Mouse (Mus musculus) hindbrain, embryonic 15.5 days (tissue): ENCODE results near the gene Blm. TPM values are rescaled to one million over a fixed set of nuclear protein-coding genes. Genes with fewer than 3 reads are reported as not detected.
"Not testable (repeated sequence)": the region's sequence is repeated elsewhere in the genome, so short reads cannot be mapped to it uniquely, and the experiment has no call there.

Source experiments
- ATAC-seq: fragments of 200-750 bp; cut with Nextera tagmentation; 2 replicates; pipeline ENCODE4 v1.8.0; 2017; ENCODE audit warnings: low read depth, moderate number of reproducible peaks, moderate TSS enrichment; ENCODE audit not compliant: low FRiP score
- H3K27ac ChIP-seq: fragments of 300-500 bp; sonication (generic); replicated peaks from 2 replicates; pipeline ENCODE4 v1.5.1; 2015; ENCODE audit warnings: mild to moderate bottlenecking, inconsistent platforms
- H3K27me3 ChIP-seq: fragments of 300-500 bp; sonication (generic); 2 replicates; pipeline ENCODE4 v1.6.1; 2015; ENCODE audit warnings: control low read depth, inconsistent platforms
- H3K36me3 ChIP-seq: fragments of 300-500 bp; sonication (generic); 2 replicates; pipeline ENCODE4 v1.6.1; 2015; ENCODE audit warnings: control low read depth, inconsistent platforms
- H3K4me1 ChIP-seq: fragments of 300-500 bp; sonication (generic); replicated peaks from 2 replicates; pipeline ENCODE4 v1.6.1; 2015; ENCODE audit warnings: control low read depth, inconsistent platforms
- H3K4me2 ChIP-seq: fragments of 300-500 bp; sonication (generic); 2 replicates; pipeline ENCODE4 v1.6.1; 2015; ENCODE audit warnings: moderate library complexity, mild to moderate bottlenecking, inconsistent platforms
- H3K4me3 ChIP-seq: fragments of 300-500 bp; sonication (generic); 2 replicates; pipeline ENCODE4 v1.5.1; 2015; ENCODE audit warnings: mild to moderate bottlenecking, inconsistent platforms
- H3K9ac ChIP-seq: fragments of 300-500 bp; sonication (generic); 2 replicates; pipeline ENCODE4 v1.6.1; 2015; ENCODE audit warnings: inconsistent platforms
- H3K9me3 ChIP-seq: fragments of 300-500 bp; sonication (generic); 2 replicates; pipeline ENCODE4 v1.6.1; 2016; ENCODE audit warnings: control low read depth, inconsistent platforms
- WGBS: fragments of 180-500 bp; shearing (Covaris S2); methylation state at CpG from one replicate; pipeline ENCODE4 v1.1.7; 2015; 5-methylcytosine and 5-hydroxymethylcytosine counted together
- polyA plus RNA-seq: library from polyadenylated mRNA; unstranded; fragments of >200 nt; fragmentation: Nextera tagmentation; extraction: Ambion mirVana; gene quantifications from 2 replicates; pipeline ENCODE4 v1.2.1, GENCODE M21; 2015

Blm gene
- polyA plus RNA-seq, 1 experiment from 2014 or later, result 9.0 TPM

GRCm38 (mm10) chr7:80526698-80527097 lies 8.2 kb downstream of the Blm start:
- Histone ChIP-seq H3K4me1 (no peaks in the 10 kb centered on the region), H3K9me3 (no peaks in the 10 kb centered on the region), H3K4me2 (no peak overlapping the region), H3K27me3 (no peaks in the 10 kb centered on the region), H3K9ac (no peak overlapping the region), H3K36me3 (no peaks in the 10 kb centered on the region), H3K27ac (no peak overlapping the region), H3K4me3 (no peak overlapping the region)
- no peak for ATAC-seq
- 91% methylated on average over 6 of the region's 6 CpGs for WGBS

- no peak for ATAC-seq
- no peaks in the 10 kb centered on the region for H3K27me3 ChIP-seq
- H3K9me3 ChIP-seq, result no peaks in the 10 kb centered on the region
- no peak overlapping the region for H3K4me3 ChIP-seq
- H3K4me1 ChIP-seq, result no peaks in the 10 kb centered on the region
- no peak overlapping the region for H3K27ac ChIP-seq
- 77% methylated on average over 16 of the region's 16 CpGs for WGBS
- H3K4me2 ChIP-seq, result no peak overlapping the region
- no peak overlapping the region for H3K9ac ChIP-seq
- H3K36me3 ChIP-seq, result peaks cover 12% of the 10 kb centered on the region; the same call in 1 of the 2 replicates
Measured at GRCm38 (mm10) chr7:80512408-80513085, 22.4 kb downstream of the Blm start.

GRCm38 (mm10) chr7:80507697-80508096 lies 27.2 kb downstream of the Blm start:
- not testable (repeated sequence) for H3K9me3 ChIP-seq, ATAC-seq, H3K9ac ChIP-seq, H3K27ac ChIP-seq, H3K4me3 ChIP-seq, H3K4me1 ChIP-seq, H3K4me2 ChIP-seq, H3K27me3 ChIP-seq
- WGBS, result 99% methylated on average over 26 of the region's 26 CpGs
- H3K36me3 ChIP-seq, result peaks cover 15% of the 10 kb centered on the region; the same call in 1 of the 2 replicates

- no peak for ATAC-seq
- WGBS, result 88% methylated on average over 3 of the region's 3 CpGs
- H3K27ac ChIP-seq, result no peak overlapping the region
- H3K9ac ChIP-seq, result no peak overlapping the region
- H3K4me1 ChIP-seq, result no peaks in the 10 kb centered on the region
- no peaks in the 10 kb centered on the region for H3K27me3 ChIP-seq
- H3K4me2 ChIP-seq, result no peak overlapping the region
- H3K9me3 ChIP-seq, result no peaks in the 10 kb centered on the region
- peaks cover 13% of the 10 kb centered on the region; the same call in 1 of the 2 replicates for H3K36me3 ChIP-seq
- no peak overlapping the region for H3K4me3 ChIP-seq
Measured at GRCm38 (mm10) chr7:80506007-80506406, 28.9 kb downstream of the Blm start.

- Histone ChIP-seq H3K4me3 (no peak overlapping the region), H3K9ac (no peak overlapping the region), H3K36me3 (peaks cover 13% of the 10 kb centered on the region; the same call in 1 of the 2 replicates), H3K9me3 (no peaks in the 10 kb centered on the region), H3K27ac (no peak overlapping the region), H3K4me1 (no peaks in the 10 kb centered on the region), H3K4me2 (no peak overlapping the region), H3K27me3 (no peaks in the 10 kb centered on the region)
- WGBS, result 95% methylated on average over 3 of the region's 3 CpGs
- no peak for ATAC-seq
Measured at GRCm38 (mm10) chr7:80504920-80505319, 30.0 kb downstream of the Blm start.

GRCm38 (mm10) chr7:80501006-80501405 lies 33.9 kb downstream of the Blm start:
- 0 out of 2 replicates have a peak, but pooled peaks cover 6% of the 10 kb centered on the region for H3K36me3 ChIP-seq
- no peaks in the 10 kb centered on the region for H3K9me3 ChIP-seq
- H3K4me2 ChIP-seq, result no peak overlapping the region
- H3K4me1 ChIP-seq, result no peaks in the 10 kb centered on the region
- H3K4me3 ChIP-seq, result no peak overlapping the region
- H3K27ac ChIP-seq, result no peak overlapping the region
- ATAC-seq, result no peak
- H3K9ac ChIP-seq, result no peak overlapping the region
- 93% methylated on average over 7 of the region's 7 CpGs for WGBS
- H3K27me3 ChIP-seq, result no peaks in the 10 kb centered on the region

- no peak for ATAC-seq
- Histone ChIP-seq H3K4me2 (no peak overlapping the region), H3K9ac (no peak overlapping the region), H3K4me3 (no peak overlapping the region), H3K27me3 (no peaks in the 10 kb centered on the region), H3K27ac (no peak overlapping the region), H3K4me1 (no peaks in the 10 kb centered on the region), H3K36me3 (0 out of 2 replicates have a peak, but pooled peaks cover 6% of the 10 kb centered on the region), H3K9me3 (no peaks in the 10 kb centered on the region)
Measured at GRCm38 (mm10) chr7:80500099-80500498, 34.8 kb downstream of the Blm start.

- Histone ChIP-seq H3K27ac (no peak overlapping the region), H3K4me2 (no peak overlapping the region), H3K9ac (no peak overlapping the region), H3K36me3 (0 out of 2 replicates have a peak, but pooled peaks cover 6% of the 10 kb centered on the region), H3K4me1 (no peaks in the 10 kb centered on the region), H3K4me3 (no peak overlapping the region), H3K27me3 (no peaks in the 10 kb centered on the region), H3K9me3 (no peaks in the 10 kb centered on the region)
- ATAC-seq, result no peak
- 89% methylated on average over 9 of the region's 9 CpGs for WGBS
Measured at GRCm38 (mm10) chr7:80499190-80499962, 35.5 kb downstream of the Blm start.

- WGBS, result 93% methylated on average over 3 of the region's 3 CpGs
- no peaks in the 10 kb centered on the region for H3K4me1 ChIP-seq
- H3K36me3 ChIP-seq, result peaks cover 7% of the 10 kb centered on the region
- no peak overlapping the region for H3K4me3 ChIP-seq
- no peak overlapping the region for H3K27ac ChIP-seq
- no peak overlapping the region for H3K4me2 ChIP-seq
- H3K9me3 ChIP-seq, result no peaks in the 10 kb centered on the region
- no peak for ATAC-seq
- H3K9ac ChIP-seq, result no peak overlapping the region
- H3K27me3 ChIP-seq, result no peaks in the 10 kb centered on the region
Measured at GRCm38 (mm10) chr7:80496656-80497055, 38.3 kb downstream of the Blm start.

GRCm38 (mm10) chr7:80495210-80495609 lies 39.7 kb downstream of the Blm start:
- Histone ChIP-seq H3K27me3 (no peaks in the 10 kb centered on the region), H3K4me2 (no peak overlapping the region), H3K9ac (no peak overlapping the region), H3K9me3 (no peaks in the 10 kb centered on the region), H3K4me1 (no peaks in the 10 kb centered on the region), H3K36me3 (peaks cover 7% of the 10 kb centered on the region), H3K4me3 (no peak overlapping the region), H3K27ac (no peak overlapping the region)
- WGBS, result 79% methylated on average over 6 of the region's 6 CpGs
- no peak for ATAC-seq

- H3K27me3 ChIP-seq, result no peaks in the 10 kb centered on the region
- no peak overlapping the region for H3K9ac ChIP-seq
- no peak for ATAC-seq
- no peaks in the 10 kb centered on the region for H3K4me1 ChIP-seq
- H3K4me3 ChIP-seq, result no peak overlapping the region
- no peak overlapping the region for H3K27ac ChIP-seq
- WGBS, result 99% methylated on average over 3 of the region's 3 CpGs
- H3K36me3 ChIP-seq, result peaks cover 7% of the 10 kb centered on the region
- no peaks in the 10 kb centered on the region for H3K9me3 ChIP-seq
- H3K4me2 ChIP-seq, result no peak overlapping the region
Measured at GRCm38 (mm10) chr7:80491995-80492394, 42.9 kb downstream of the Blm start.

GRCm38 (mm10) chr7:80491086-80491485 lies 43.8 kb downstream of the Blm start:
- H3K4me2 ChIP-seq, result no peak overlapping the region
- ATAC-seq, result no peak
- no peaks in the 10 kb centered on the region for H3K4me1 ChIP-seq
- H3K36me3 ChIP-seq, result peaks cover 7% of the 10 kb centered on the region
- no peak overlapping the region for H3K27ac ChIP-seq
- no peak overlapping the region for H3K4me3 ChIP-seq
- no peaks in the 10 kb centered on the region for H3K27me3 ChIP-seq
- no peaks in the 10 kb centered on the region for H3K9me3 ChIP-seq
- WGBS, result 94% methylated on average over 3 of the region's 3 CpGs
- no peak overlapping the region for H3K9ac ChIP-seq
